Mouse (Mus musculus): Measurements from ENCODE around the gene Pirt. TPM values are rescaled to one million over a fixed set of nuclear protein-coding genes. Genes with fewer than 3 reads are reported as not detected.
A peak's percentile ranks its signal among the peaks of the same experiment; 100 is the strongest.

Pirt gene
- polyA plus RNA-seq (2014; fragmentation: Nextera tagmentation; extraction: Ambion mirVana): 0.09 and 0.11 TPM in 2 replicates

DNA sequence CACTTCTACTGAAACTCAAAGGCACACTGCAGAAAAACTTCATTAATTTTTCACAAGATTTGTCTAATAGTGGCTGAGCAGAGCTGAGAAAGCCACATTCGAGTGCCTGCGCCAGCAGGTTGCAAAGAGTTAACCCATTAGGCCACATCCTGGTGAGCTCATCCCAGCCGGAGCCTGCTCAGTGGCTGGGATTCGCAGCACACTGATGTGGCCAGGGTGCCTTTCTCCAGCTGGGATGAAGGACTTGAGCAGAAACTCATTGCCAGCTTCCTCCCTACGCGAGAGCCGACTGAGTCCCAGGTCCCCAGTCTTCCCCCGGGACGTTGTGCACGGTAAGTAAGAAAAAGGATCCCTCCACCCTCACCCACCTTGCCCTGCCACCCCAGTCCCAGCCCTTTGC, at the start of gene Pirt:
Gene Pirt, plus strand, starts transcription at position 171 of the 400 bp plus-strand sequence.
- ATAC-seq: no peak

GRCm38 (mm10) chr11:66871701-66872100, 40.1 kb upstream of the Pirt start:
- Histone ChIP-seq H3K36me3 (ENCODE audit: control insufficient read depth, insufficient read depth, low read length) (no peaks in the 10 kb centered on the region), H3K9me3 (replicated peaks; ENCODE audit: control insufficient read depth, low read length) (no peaks in the 10 kb centered on the region; the same call in 1 of the 2 replicates), H3K27ac (ENCODE audit: low read depth, low read length) (no peak overlapping the region), H3K4me1 (ENCODE audit: control insufficient read depth, insufficient read depth, low read length) (no peaks in the 10 kb centered on the region), H3K4me3 (ENCODE audit: low read depth, low read length) (no peak overlapping the region), H3K27me3 (replicated peaks; ENCODE audit: control insufficient read depth, insufficient read depth, low read length) (no peaks in the 10 kb centered on the region), H3K9ac (ENCODE audit: low read length) (no peak overlapping the region), H3K4me2 (ENCODE audit: low read length) (no peak overlapping the region)
- 17% methylated on average over 5 of the region's 5 CpGs for WGBS
- DNase-seq (ENCODE audit: low spot score): peak; percentile 89
- ATAC-seq: peak; percentile 48; the same call in 1 of the 2 replicates

More for the DNA sequence above, at the start of gene Pirt:
- Histone ChIP-seq H3K4me2 (ENCODE audit: low read length) (no peak within 1 kb of the TSS), H3K4me1 (ENCODE audit: control insufficient read depth, insufficient read depth, low read length) (no peaks in the 10 kb centered on the region), H3K9ac (ENCODE audit: low read length) (no peak within 1 kb of the TSS), H3K36me3 (ENCODE audit: control insufficient read depth, insufficient read depth, low read length) (no peaks in the 10 kb centered on the region), H3K27ac (ENCODE audit: low read depth, low read length) (no peak within 1 kb of the TSS), H3K27me3 (replicated peaks; ENCODE audit: control insufficient read depth, insufficient read depth, low read length) (no peaks in the 10 kb centered on the region), H3K4me3 (ENCODE audit: low read depth, low read length) (no peak within 1 kb of the TSS), H3K9me3 (replicated peaks; ENCODE audit: control insufficient read depth, low read length) (no peaks in the 10 kb centered on the region)
- WGBS: 49% methylated on average over 10 of the region's 10 CpGs
- no peak for DNase-seq (ENCODE audit: low spot score)

DNA sequence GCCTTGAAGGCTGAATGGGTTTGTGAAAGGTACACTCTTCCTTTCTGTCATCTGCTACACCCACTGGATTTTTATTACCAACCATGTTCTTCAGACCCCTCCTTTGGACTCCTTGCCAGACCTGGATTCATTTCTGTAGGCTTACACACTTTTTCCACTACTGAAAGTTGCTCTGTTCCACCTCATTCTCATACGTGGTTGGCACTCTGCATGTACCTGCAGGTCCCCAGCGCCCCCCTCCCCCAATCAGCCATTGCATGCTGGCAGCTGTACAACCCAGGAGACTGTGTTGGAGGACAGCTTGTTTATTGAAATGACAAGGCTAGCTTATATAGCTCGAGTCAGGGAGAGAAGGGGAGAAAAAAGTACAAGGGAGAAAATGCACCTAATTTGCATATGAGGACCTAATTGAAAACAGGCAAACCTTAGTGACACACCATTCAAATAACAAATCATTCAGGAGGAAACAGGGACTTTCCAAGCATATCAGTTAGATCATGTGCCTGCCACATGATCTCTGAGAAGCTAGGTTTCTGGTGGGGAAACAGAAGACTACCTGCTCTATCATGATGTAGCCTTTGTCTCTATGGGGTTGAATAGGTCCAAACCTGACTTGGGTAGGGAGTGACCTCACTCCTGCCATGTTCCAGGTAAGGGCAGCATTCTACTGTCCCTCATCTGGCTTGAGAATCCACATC, 38.9 kb upstream of the Pirt start:
- DNase-seq (ENCODE audit: low spot score) (no peak), ATAC-seq (no peak)
- Histone ChIP-seq H3K4me2 (ENCODE audit: low read length) (no peak overlapping the region), H3K4me3 (ENCODE audit: low read depth, low read length) (no peak overlapping the region), H3K36me3 (ENCODE audit: control insufficient read depth, insufficient read depth, low read length) (no peaks in the 10 kb centered on the region), H3K9ac (ENCODE audit: low read length) (no peak overlapping the region), H3K9me3 (replicated peaks; ENCODE audit: control insufficient read depth, low read length) (no peaks in the 10 kb centered on the region), H3K4me1 (ENCODE audit: control insufficient read depth, insufficient read depth, low read length) (no peaks in the 10 kb centered on the region), H3K27me3 (replicated peaks; ENCODE audit: control insufficient read depth, insufficient read depth, low read length) (no peaks in the 10 kb centered on the region), H3K27ac (ENCODE audit: low read depth, low read length) (no peak overlapping the region)
- WGBS: 57% methylated on average over 3 of the region's 3 CpGs

DNA sequence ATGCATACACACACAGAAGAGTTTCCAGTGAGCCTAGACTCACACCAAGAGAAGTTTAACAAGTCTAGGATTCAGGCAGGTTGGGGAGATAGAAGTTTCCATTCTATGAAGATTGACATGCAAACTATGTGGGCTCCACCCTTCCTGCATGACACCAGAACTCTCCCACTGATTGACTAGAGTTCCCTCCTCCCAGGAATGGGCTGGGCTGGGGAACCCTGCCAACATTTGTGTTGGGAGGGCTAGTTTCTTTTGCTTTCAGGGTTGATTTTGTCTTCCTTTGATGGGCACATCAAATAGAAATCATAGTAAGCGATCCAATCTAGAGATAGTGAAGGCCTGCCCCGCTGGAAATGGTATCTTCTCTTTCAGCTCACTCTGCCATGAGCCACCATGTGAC, 30.5 kb upstream of the Pirt start:
- Histone ChIP-seq H3K9ac (ENCODE audit: low read length) (no peak overlapping the region), H3K9me3 (replicated peaks; ENCODE audit: control insufficient read depth, low read length) (no peaks in the 10 kb centered on the region), H3K4me2 (ENCODE audit: low read length) (no peak overlapping the region), H3K36me3 (ENCODE audit: control insufficient read depth, insufficient read depth, low read length) (no peaks in the 10 kb centered on the region), H3K27me3 (replicated peaks; ENCODE audit: control insufficient read depth, insufficient read depth, low read length) (no peaks in the 10 kb centered on the region), H3K4me3 (ENCODE audit: low read depth, low read length) (no peak overlapping the region), H3K27ac (ENCODE audit: low read depth, low read length) (no peak overlapping the region), H3K4me1 (ENCODE audit: control insufficient read depth, insufficient read depth, low read length) (peaks cover 3% of the 10 kb centered on the region; the same call in 1 of the 2 replicates)
- ATAC-seq (no peak), DNase-seq (ENCODE audit: low spot score) (no peak)
- WGBS: 75% methylated on average over 2 of the region's 2 CpGs

DNA sequence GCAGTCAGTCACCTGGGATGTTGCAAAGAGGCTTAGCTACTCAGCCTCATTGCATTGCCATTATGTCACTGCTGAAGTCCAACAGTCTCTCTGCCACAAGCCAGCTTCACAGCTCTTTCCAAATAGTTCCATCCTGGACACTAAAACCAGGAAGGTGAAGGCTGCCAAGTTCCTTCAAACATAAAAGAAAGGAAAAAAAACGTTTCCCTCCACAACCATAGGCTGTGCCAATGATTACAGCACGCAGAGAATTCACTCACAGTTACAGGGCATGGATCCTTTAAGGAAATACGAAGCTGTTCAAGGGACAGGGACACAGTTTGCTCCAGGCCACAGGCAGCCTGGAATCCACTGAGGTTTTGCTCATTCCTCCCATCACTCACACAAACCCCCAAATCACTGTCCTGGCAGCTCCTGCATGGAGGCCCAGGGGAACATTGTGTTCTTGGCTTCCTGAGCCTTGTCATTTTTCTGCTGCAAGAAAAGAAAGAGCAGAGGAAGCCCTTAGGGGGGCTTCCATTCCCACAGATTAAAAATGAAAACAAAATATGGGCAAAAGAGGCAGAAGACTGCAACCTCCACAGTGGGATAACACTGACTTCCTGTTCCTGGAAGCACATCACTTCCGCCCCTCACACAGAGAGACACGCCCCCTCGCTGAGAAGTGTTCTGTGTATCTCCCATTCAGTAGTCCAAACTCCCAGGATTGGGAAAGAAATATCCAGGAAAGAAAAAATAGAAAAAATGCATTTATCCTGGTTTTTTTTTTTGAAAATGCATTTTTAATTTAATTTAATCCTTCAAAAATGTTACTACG, 29.3 kb upstream of the Pirt start:
- no peaks in the 10 kb centered on the region for H3K36me3 ChIP-seq (ENCODE audit: control insufficient read depth, insufficient read depth, low read length)
- H3K4me3 ChIP-seq (ENCODE audit: low read depth, low read length): no peak overlapping the region
- no peak overlapping the region for H3K9ac ChIP-seq (ENCODE audit: low read length)
- no peak overlapping the region for H3K27ac ChIP-seq (ENCODE audit: low read depth, low read length)
- ATAC-seq (peak; percentile 74), DNase-seq (ENCODE audit: low spot score) (peak; percentile 77)
- peaks cover 3% of the 10 kb centered on the region; the same call in 1 of the 2 replicates for H3K4me1 ChIP-seq (ENCODE audit: control insufficient read depth, insufficient read depth, low read length)
- no peaks in the 10 kb centered on the region for H3K9me3 ChIP-seq (replicated peaks; ENCODE audit: control insufficient read depth, low read length)
- no peak overlapping the region for H3K4me2 ChIP-seq (ENCODE audit: low read length)
- 66% methylated on average over 7 of the region's 7 CpGs for WGBS
- H3K27me3 ChIP-seq (replicated peaks; ENCODE audit: control insufficient read depth, insufficient read depth, low read length): no peaks in the 10 kb centered on the region

GRCm38 (mm10) chr11:66892536-66892935, 19.2 kb upstream of the Pirt start:
- WGBS: 69% methylated on average over 3 of the region's 3 CpGs
- Histone ChIP-seq H3K4me2 (ENCODE audit: low read length) (no peak overlapping the region), H3K4me3 (ENCODE audit: low read depth, low read length) (no peak overlapping the region), H3K4me1 (ENCODE audit: control insufficient read depth, insufficient read depth, low read length) (no peaks in the 10 kb centered on the region), H3K27ac (ENCODE audit: low read depth, low read length) (no peak overlapping the region), H3K27me3 (replicated peaks; ENCODE audit: control insufficient read depth, insufficient read depth, low read length) (no peaks in the 10 kb centered on the region), H3K9me3 (replicated peaks; ENCODE audit: control insufficient read depth, low read length) (no peaks in the 10 kb centered on the region), H3K36me3 (ENCODE audit: control insufficient read depth, insufficient read depth, low read length) (no peaks in the 10 kb centered on the region), H3K9ac (ENCODE audit: low read length) (no peak overlapping the region)
- DNase-seq (ENCODE audit: low spot score) (no peak), ATAC-seq (no peak)

GRCm38 (mm10) chr11:66898747-66899146, 13.0 kb upstream of the Pirt start:
- Histone ChIP-seq H3K27ac (ENCODE audit: low read depth, low read length) (no peak overlapping the region), H3K36me3 (ENCODE audit: control insufficient read depth, insufficient read depth, low read length) (no peaks in the 10 kb centered on the region), H3K9ac (ENCODE audit: low read length) (no peak overlapping the region), H3K4me2 (ENCODE audit: low read length) (no peak overlapping the region), H3K4me3 (ENCODE audit: low read depth, low read length) (no peak overlapping the region), H3K9me3 (replicated peaks; ENCODE audit: control insufficient read depth, low read length) (no peaks in the 10 kb centered on the region), H3K4me1 (ENCODE audit: control insufficient read depth, insufficient read depth, low read length) (no peaks in the 10 kb centered on the region), H3K27me3 (replicated peaks; ENCODE audit: control insufficient read depth, insufficient read depth, low read length) (no peaks in the 10 kb centered on the region)
- 96% methylated on average over 2 of the region's 2 CpGs for WGBS
- ATAC-seq (no peak), DNase-seq (ENCODE audit: low spot score) (no peak)

GRCm38 (mm10) chr11:66899426-66899825, 12.4 kb upstream of the Pirt start:
- Histone ChIP-seq H3K27ac (ENCODE audit: low read depth, low read length) (no peak overlapping the region), H3K36me3 (ENCODE audit: control insufficient read depth, insufficient read depth, low read length) (no peaks in the 10 kb centered on the region), H3K4me3 (ENCODE audit: low read depth, low read length) (no peak overlapping the region), H3K27me3 (replicated peaks; ENCODE audit: control insufficient read depth, insufficient read depth, low read length) (no peaks in the 10 kb centered on the region), H3K4me1 (ENCODE audit: control insufficient read depth, insufficient read depth, low read length) (no peaks in the 10 kb centered on the region), H3K9ac (ENCODE audit: low read length) (no peak overlapping the region), H3K4me2 (ENCODE audit: low read length) (no peak overlapping the region), H3K9me3 (replicated peaks; ENCODE audit: control insufficient read depth, low read length) (no peaks in the 10 kb centered on the region)
- peak; percentile 82 for DNase-seq (ENCODE audit: low spot score)
- peak; percentile 72 for ATAC-seq
- 20% methylated on average over 7 of the region's 7 CpGs for WGBS

DNA sequence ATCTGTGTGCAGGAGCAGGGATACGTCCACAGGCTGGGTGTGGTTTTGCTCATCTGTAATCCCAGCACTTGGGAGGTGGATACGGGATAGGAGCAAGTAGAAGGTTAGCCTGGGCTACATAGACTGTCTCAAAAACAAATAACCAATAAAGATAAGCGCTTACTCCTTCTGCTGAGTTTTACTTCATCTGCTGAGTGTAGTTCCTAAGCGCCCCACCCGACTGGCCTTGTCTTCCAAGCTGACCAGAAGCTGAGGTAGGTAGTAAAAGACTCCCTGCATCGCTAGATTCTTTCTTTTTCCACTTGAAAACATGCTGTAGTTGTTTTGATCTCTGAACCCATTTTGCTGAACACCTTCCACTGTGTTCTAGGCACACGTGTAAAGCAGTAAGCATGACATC, 9.0 kb upstream of the Pirt start:
- Histone ChIP-seq H3K27me3 (replicated peaks; ENCODE audit: control insufficient read depth, insufficient read depth, low read length) (no peaks in the 10 kb centered on the region), H3K4me3 (ENCODE audit: low read depth, low read length) (no peak overlapping the region), H3K4me1 (ENCODE audit: control insufficient read depth, insufficient read depth, low read length) (0 out of 2 replicates have a peak, but pooled peaks cover 2% of the 10 kb centered on the region), H3K36me3 (ENCODE audit: control insufficient read depth, insufficient read depth, low read length) (no peaks in the 10 kb centered on the region), H3K4me2 (ENCODE audit: low read length) (no peak overlapping the region), H3K9ac (ENCODE audit: low read length) (no peak overlapping the region), H3K27ac (ENCODE audit: low read depth, low read length) (no peak overlapping the region), H3K9me3 (replicated peaks; ENCODE audit: control insufficient read depth, low read length) (no peaks in the 10 kb centered on the region)
- 90% methylated on average over 7 of the region's 7 CpGs for WGBS
- ATAC-seq (no peak), DNase-seq (ENCODE audit: low spot score) (no peak)

All from forebrain, embryonic 14.5 days (tissue).